Mouse (Mus musculus) liver, adult 2 months (tissue): Measurements from ENCODE around the gene Cript. TPM values are rescaled to one million over a fixed set of nuclear protein-coding genes. Genes with fewer than 3 reads are reported as not detected.

ENCODE experiments used
- DNase-seq: peaks from one replicate; pipeline ENCODE4 v3.0.0-alpha.2; 2011; ENCODE audit warnings: low read depth, low spot score; ENCODE audit errors: extremely low read depth
- H3K27ac ChIP-seq: fragments of 200-500 bp; replicated peaks from 2 replicates; pipeline ENCODE4 v1.5.1; 2012; ENCODE audit warnings: low read depth, mild to moderate bottlenecking, control low read depth, inconsistent platforms, low read length; ENCODE audit not compliant: insufficient read depth
- H3K27me3 ChIP-seq: fragments of 200-500 bp; 2 replicates; pipeline ENCODE4 v1.6.1; 2012; ENCODE audit warnings: mild to moderate bottlenecking, moderate library complexity, low read length, inconsistent platforms; ENCODE audit not compliant: control insufficient read depth, insufficient read depth
- H3K36me3 ChIP-seq: fragments of 200-500 bp; 2 replicates; pipeline ENCODE4 v1.6.1; 2012; ENCODE audit warnings: low read length, inconsistent platforms; ENCODE audit not compliant: control insufficient read depth, insufficient read depth
- H3K4me1 ChIP-seq: fragments of 200-500 bp; 2 replicates; pipeline ENCODE4 v1.6.1; 2011; ENCODE audit warnings: low read length; ENCODE audit not compliant: control insufficient read depth, insufficient read depth
- H3K4me3 ChIP-seq: fragments of 200-500 bp; 2 replicates; pipeline ENCODE4 v1.5.1; 2011; ENCODE audit warnings: low read depth, mild to moderate bottlenecking, control low read depth, low read length, moderate library complexity; ENCODE audit not compliant: insufficient read depth
- H3K79me2 ChIP-seq: fragments of 200-500 bp; 2 replicates; pipeline ENCODE4 v1.6.1; 2012; ENCODE audit warnings: inconsistent platforms, mild to moderate bottlenecking, low read length, moderate library complexity; ENCODE audit not compliant: control insufficient read depth, insufficient read depth
- H3K9ac ChIP-seq: fragments of 200-500 bp; 2 replicates; pipeline ENCODE4 v1.6.1; 2012; ENCODE audit warnings: low read depth, mild to moderate bottlenecking, control low read depth, inconsistent platforms, low read length
- CTCF ChIP-seq: fragments of 200-500 bp; IDR thresholded peaks from 2 replicates; pipeline ENCODE4 v1.5.1; 2011; ENCODE audit warnings: low read depth, low read length, control low read depth
- POLR2A ChIP-seq: fragments of 200-500 bp; IDR thresholded peaks from 2 replicates; pipeline ENCODE4 v1.6.1; 2011; ENCODE audit warnings: low read length, control low read depth; ENCODE audit not compliant: insufficient read depth; ENCODE audit errors: extremely low read depth
- WGBS: fragments of 180-500 bp; shearing (Covaris S2); methylation state at CpG from one replicate; pipeline ENCODE4 v1.1.7; 2018; 5-methylcytosine and 5-hydroxymethylcytosine counted together
- polyA plus RNA-seq: library from polyadenylated mRNA; depleted of rRNA; stranded (reverse); fragments of >200 nt; gene quantifications from 2 replicates; pipeline ENCODE4 v1.2.3, GENCODE M21; 2012
- total RNA-seq: library from RNA; depleted of rRNA; stranded (reverse); fragments of >200 nt; gene quantifications from 2 replicates; pipeline ENCODE4 v1.2.3, GENCODE M21; 2014

Gene Cript
- total and polyA plus RNA-seq, 2 experiments, result 7.4 to 26.9 TPM

- no peak for DNase-seq
- Histone ChIP-seq H3K36me3 (no peaks in the 10 kb centered on the region; the same call in 1 of the 2 replicates), H3K9ac (no peak overlapping the region), H3K4me1 (no peaks in the 10 kb centered on the region), H3K27me3 (no peaks in the 10 kb centered on the region), H3K27ac (no peak overlapping the region), H3K79me2 (no peaks in the 10 kb centered on the region), H3K4me3 (no peak overlapping the region)
- WGBS, result 55% methylated on average over 19 of the region's 19 CpGs
- TF ChIP-seq CTCF, result no peak
- no peak for TF ChIP-seq POLR2A
Observed at GRCm38 (mm10) chr17:87041739-87042138, 16.4 kb downstream of the Cript start.

GRCm38 (mm10) chr17:87044364-87044763 lies 19.0 kb downstream of the Cript start:
- no peak overlapping the region for H3K9ac ChIP-seq
- TF ChIP-seq CTCF (peak; percentile 100), POLR2A (no peak)
- no peaks in the 10 kb centered on the region for H3K4me1 ChIP-seq
- no peak overlapping the region for H3K4me3 ChIP-seq
- no peaks in the 10 kb centered on the region for H3K79me2 ChIP-seq
- no peaks in the 10 kb centered on the region for H3K27me3 ChIP-seq
- H3K36me3 ChIP-seq, result no peaks in the 10 kb centered on the region
- 3% methylated on average over 15 of the region's 15 CpGs for WGBS
- no peak overlapping the region for H3K27ac ChIP-seq
- DNase-seq, result peak; percentile 80

- H3K9ac ChIP-seq, result no peak overlapping the region
- TF ChIP-seq POLR2A (no peak), CTCF (no peak)
- no peaks in the 10 kb centered on the region for H3K4me1 ChIP-seq
- H3K27ac ChIP-seq, result no peak overlapping the region
- DNase-seq, result no peak
- no peaks in the 10 kb centered on the region for H3K36me3 ChIP-seq
- WGBS, result 77% methylated on average over 8 of the region's 8 CpGs
- no peaks in the 10 kb centered on the region for H3K27me3 ChIP-seq
- no peak overlapping the region for H3K4me3 ChIP-seq
- H3K79me2 ChIP-seq, result no peaks in the 10 kb centered on the region
Observed at GRCm38 (mm10) chr17:87044796-87045195, 19.4 kb downstream of the Cript start.

- H3K27ac ChIP-seq, result no peak overlapping the region
- TF ChIP-seq POLR2A (no peak), CTCF (no peak)
- DNase-seq, result no peak
- H3K4me3 ChIP-seq, result no peak overlapping the region
- H3K4me1 ChIP-seq, result peaks cover 2% of the 10 kb centered on the region; the same call in 1 of the 2 replicates
- no peaks in the 10 kb centered on the region for H3K36me3 ChIP-seq
- no peak overlapping the region for H3K9ac ChIP-seq
- WGBS, result 78% methylated on average over 5 of the region's 5 CpGs
- H3K79me2 ChIP-seq, result no peaks in the 10 kb centered on the region
- no peaks in the 10 kb centered on the region for H3K27me3 ChIP-seq
Observed at GRCm38 (mm10) chr17:87049696-87050095, 24.3 kb downstream of the Cript start.

- no peaks in the 10 kb centered on the region for H3K36me3 ChIP-seq
Observed at GRCm38 (mm10) chr17:87050469-87051175, 25.3 kb downstream of the Cript start.

DNA sequence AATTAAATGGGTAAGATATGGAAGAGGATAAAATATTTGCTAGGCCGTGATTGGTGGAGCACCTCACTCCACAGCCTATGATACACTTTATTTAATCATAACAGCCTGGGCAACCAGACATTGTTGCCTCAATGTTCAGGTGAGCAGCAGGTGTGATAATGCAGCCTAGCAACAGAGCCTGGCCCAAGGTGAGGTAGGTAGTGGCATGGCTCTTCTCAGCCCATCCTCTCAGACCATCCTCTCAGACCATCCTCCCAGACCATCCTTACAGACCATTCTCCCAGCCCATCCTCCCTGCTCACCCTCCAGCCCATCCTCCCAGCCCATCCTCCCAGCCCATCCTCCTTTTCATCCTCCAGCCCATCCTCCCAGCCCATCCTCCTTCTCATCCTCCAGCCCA lies 26.3 kb downstream of the Cript start:
- 88% methylated on average over 1 of the region's 1 CpGs for WGBS
- H3K4me3 ChIP-seq, result no peak overlapping the region

More at GRCm38 (mm10) chr17:87050469-87051175, 25.3 kb downstream of the Cript start:
- Histone ChIP-seq H3K4me3 (no peak overlapping the region), H3K4me1 (peaks cover 2% of the 10 kb centered on the region; the same call in 1 of the 2 replicates), H3K27me3 (no peaks in the 10 kb centered on the region), H3K79me2 (no peaks in the 10 kb centered on the region), H3K27ac (no peak overlapping the region), H3K9ac (no peak overlapping the region)
- WGBS, result 35% methylated on average over 9 of the region's 9 CpGs
- DNase-seq, result peak; percentile 24
- TF ChIP-seq POLR2A (no peak), CTCF (no peak)

More for the DNA sequence above, 26.3 kb downstream of the Cript start:
- H3K27ac ChIP-seq, result no peak overlapping the region
- peaks cover 2% of the 10 kb centered on the region; the same call in 1 of the 2 replicates for H3K4me1 ChIP-seq
- no peak for DNase-seq
- H3K9ac ChIP-seq, result no peak overlapping the region
- H3K27me3 ChIP-seq, result no peaks in the 10 kb centered on the region
- H3K36me3 ChIP-seq, result no peaks in the 10 kb centered on the region
- TF ChIP-seq POLR2A (no peak), CTCF (no peak)
- H3K79me2 ChIP-seq, result no peaks in the 10 kb centered on the region
